Mouse (Mus musculus) lung, postnatal 0 days (tissue): ENCODE measurements at regions not wholly inside any gene's neighbourhood (a gene's known extent, or its start where the extent isn't known, plus 50 kb on each side); places are given as distances from the start of the nearest gene placed in this dataset.

ENCODE experiments used
- CTCF ChIP-seq: IDR thresholded peaks from 2 replicates; pipeline ENCODE4 v1.5.1; 2016; ENCODE audit warnings: antibody characterized with exemption, mild to moderate bottlenecking
- EP300 ChIP-seq: IDR thresholded peaks from 2 replicates; pipeline ENCODE4 v1.6.1; 2016; ENCODE audit warnings: antibody characterized with exemption, mild to moderate bottlenecking, control low read depth

GRCm38 (mm10) chr2:113952480-113952879 is 60.9 kb downstream of the Gjd2 start:
- TF ChIP-seq CTCF (no peak), EP300 (no peak)
